Mouse (Mus musculus): ENCODE data around the gene Cd24a.

GRCm38 (mm10) chr10:43550923-43551322, 27.2 kb upstream of the Cd24a start:
- no peak for TF ChIP-seq GATA1 (IDR thresholded peaks at IDR 0.05; ENCODE audit: low read length)
- TF ChIP-seq TAL1 (IDR thresholded peaks at IDR 0.05; ENCODE audit: low read length): no peak
